Mouse (Mus musculus): Measurements from ENCODE around the gene St6galnac3. TPM values are rescaled to one million over a fixed set of nuclear protein-coding genes. Genes with fewer than 3 reads are reported as not detected.

The St6galnac3 gene
- polyA plus RNA-seq, 1 experiment from 2014 or later: 0.07 TPM

DNA sequence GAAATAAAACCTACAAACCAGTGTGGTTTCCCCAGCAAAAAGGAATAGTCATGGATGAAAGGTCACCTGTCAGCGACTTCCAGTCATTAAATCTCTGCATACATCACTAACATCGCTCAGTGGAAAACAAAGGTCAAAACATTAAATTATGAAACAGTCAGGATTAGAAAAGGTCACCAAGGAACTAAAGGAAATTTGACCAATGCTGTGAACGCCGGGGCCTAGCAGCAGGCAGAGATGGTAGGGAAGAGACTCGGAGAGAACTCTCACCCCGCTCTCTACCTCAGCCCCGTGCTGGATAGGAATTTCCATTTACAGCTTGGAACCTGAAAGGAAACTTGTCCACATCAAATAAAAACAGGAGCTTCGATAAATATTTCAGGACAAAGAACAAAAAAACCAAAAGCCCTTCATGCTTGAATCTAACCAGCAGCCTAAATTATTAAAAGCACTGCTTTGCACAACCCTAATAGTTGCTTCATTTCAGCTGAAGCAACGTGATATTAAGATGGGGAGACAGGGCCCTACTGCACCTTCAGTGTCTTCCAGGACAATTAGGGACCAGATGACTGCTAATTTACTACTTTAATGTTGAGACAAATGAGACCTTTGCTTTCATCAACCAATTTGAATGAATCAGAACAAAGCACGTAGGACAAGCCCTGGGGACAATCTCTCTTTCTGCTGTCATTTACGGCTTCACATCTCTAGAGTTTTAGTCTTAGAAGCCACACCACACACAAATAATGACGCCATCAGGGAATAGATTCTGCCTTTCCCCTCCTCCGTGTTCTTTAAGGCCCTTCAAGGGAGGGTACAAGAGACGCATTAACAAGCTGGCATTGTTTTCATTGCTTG is 303.7 kb downstream of the St6galnac3 start:
- Histone ChIP-seq H3K79me2 (ENCODE audit: inconsistent target) (no peaks in the 10 kb centered on the region), H3K36me3 (ENCODE audit: inconsistent target) (no peaks in the 10 kb centered on the region), H3K4me3 (ENCODE audit: inconsistent target) (no peak overlapping the region), H3K27ac (no peak overlapping the region)
- WGBS (ENCODE audit: missing documents): 93% methylated on average over 14 of the region's 14 CpGs

DNA sequence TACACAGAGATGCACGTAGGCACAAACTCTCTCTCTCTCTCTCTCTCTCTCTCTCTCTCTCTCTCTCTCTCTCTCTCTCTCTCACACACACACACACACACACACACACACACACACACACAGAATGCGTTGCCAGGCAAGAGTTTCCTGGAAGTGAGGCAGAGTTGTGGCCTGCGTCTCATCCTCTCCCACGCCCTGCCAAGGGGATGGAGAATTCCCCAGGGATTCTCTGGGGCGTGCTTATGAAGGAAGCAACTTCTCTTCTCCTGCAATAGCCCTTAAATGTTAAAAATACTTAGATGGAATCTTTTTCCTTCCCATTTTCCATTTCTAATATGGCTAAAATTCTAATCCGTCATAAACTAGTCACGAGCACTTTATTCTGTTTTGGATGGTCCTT is 305.6 kb downstream of the St6galnac3 start:
- no peak overlapping the region for H3K4me3 ChIP-seq (ENCODE audit: inconsistent target)
- no peaks in the 10 kb centered on the region for H3K36me3 ChIP-seq (ENCODE audit: inconsistent target)
- WGBS (ENCODE audit: missing documents): 87% methylated on average over 5 of the region's 7 CpGs
- H3K27ac ChIP-seq: no peak overlapping the region
- H3K79me2 ChIP-seq (ENCODE audit: inconsistent target): no peaks in the 10 kb centered on the region

DNA sequence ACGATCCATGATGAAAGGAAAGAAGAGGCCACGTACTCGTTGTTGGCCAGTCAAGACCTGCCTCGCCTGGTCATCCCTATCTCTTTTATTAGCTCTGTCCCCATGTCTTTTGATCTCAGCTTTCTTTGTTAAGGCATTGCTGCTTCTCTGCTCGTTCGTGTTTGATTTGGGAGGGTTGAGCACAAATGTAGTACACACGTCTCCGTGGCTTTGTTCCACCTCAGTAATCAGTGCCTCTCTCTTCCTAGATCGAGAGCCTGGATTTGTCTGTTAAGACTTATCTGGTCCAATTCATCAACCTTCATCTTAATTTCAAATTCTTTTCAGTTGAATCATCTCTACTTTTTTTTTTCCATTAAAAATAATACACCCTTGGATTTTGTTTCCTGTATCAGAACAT is 308.0 kb downstream of the St6galnac3 start:
- 88% methylated on average over 8 of the region's 9 CpGs for WGBS (ENCODE audit: missing documents)
- Histone ChIP-seq H3K36me3 (ENCODE audit: inconsistent target) (no peaks in the 10 kb centered on the region), H3K27ac (no peak overlapping the region), H3K79me2 (ENCODE audit: inconsistent target) (no peaks in the 10 kb centered on the region), H3K4me3 (ENCODE audit: inconsistent target) (no peak overlapping the region)

DNA sequence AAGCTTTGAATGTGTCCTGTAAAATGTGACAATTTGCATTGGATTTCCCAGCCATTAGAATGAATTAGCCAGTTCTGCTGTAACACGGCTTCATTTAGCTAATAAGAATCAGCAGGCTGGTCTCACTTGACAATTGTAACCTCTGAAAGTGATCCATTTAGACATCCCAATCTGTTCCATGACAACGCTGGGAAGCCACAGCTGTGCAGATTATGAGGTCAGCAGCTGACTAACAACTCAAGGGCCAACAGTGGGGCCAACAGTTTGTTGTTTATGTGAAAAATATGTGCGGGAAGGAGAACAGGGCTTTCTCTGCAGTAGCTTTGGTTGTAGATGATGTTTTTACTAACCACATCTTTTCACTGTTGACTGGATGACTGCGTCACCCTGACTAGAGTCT is 308.6 kb downstream of the St6galnac3 start:
- no peak overlapping the region for H3K27ac ChIP-seq
- H3K4me3 ChIP-seq (ENCODE audit: inconsistent target): no peak overlapping the region
- 91% methylated on average over 4 of the region's 4 CpGs for WGBS (ENCODE audit: missing documents)
- H3K36me3 ChIP-seq (ENCODE audit: inconsistent target): no peaks in the 10 kb centered on the region
- H3K79me2 ChIP-seq (ENCODE audit: inconsistent target): no peaks in the 10 kb centered on the region

DNA sequence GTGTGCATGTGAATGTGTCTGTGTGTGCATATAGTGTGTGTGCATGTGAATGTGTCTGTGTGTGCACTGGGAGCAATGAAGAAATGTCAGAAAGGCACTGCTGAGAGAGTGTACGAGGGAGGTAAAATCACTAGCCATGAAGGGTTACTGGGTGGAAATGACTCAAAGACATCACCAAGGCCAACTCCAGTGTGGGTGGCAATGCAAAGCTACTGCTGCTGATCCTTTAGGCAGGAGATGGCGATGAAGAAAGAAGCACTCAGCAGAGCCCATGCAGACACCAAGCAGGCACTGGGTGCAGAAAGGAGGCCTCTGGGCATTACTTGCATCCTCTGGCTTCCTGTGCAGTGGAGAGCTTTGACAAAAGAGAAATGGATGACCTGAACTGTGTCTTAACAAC is 310.8 kb downstream of the St6galnac3 start:
- 81% methylated on average over 2 of the region's 2 CpGs for WGBS (ENCODE audit: missing documents)
- H3K4me3 ChIP-seq (ENCODE audit: inconsistent target): no peak overlapping the region
- no peak overlapping the region for H3K27ac ChIP-seq
- no peaks in the 10 kb centered on the region for H3K79me2 ChIP-seq (ENCODE audit: inconsistent target)
- H3K36me3 ChIP-seq (ENCODE audit: inconsistent target): no peaks in the 10 kb centered on the region

- H3K79me2 ChIP-seq (ENCODE audit: inconsistent target): no peaks in the 10 kb centered on the region
- no peak overlapping the region for H3K27ac ChIP-seq
- WGBS (ENCODE audit: missing documents): 96% methylated on average over 9 of the region's 9 CpGs
- H3K36me3 ChIP-seq (ENCODE audit: inconsistent target): no peaks in the 10 kb centered on the region
- no peak overlapping the region for H3K4me3 ChIP-seq (ENCODE audit: inconsistent target)
These were observed 315.7 kb downstream of the St6galnac3 start for GRCm38 (mm10) chr3:153409286-153409685.

DNA sequence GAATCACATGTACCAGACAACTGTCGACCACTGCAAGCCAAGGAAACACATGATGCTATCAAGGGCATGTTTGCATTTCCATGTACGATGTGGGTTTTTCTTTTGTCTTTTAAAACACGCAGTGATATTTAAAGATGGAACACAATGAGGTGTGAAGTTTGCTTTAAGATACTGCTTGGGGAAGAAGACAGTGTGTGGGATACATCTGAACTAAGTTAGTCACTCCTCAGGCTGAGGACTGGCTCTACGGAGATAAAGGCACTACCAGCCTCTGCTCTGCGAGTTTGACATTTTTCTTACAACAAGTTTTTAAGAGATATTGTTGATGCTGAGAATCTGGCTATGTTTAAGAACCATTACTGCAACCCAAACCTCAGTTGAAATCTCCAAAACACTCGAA is 316.6 kb downstream of the St6galnac3 start:
- WGBS (ENCODE audit: missing documents): 98% methylated on average over 6 of the region's 6 CpGs
- Histone ChIP-seq H3K27ac (no peak overlapping the region), H3K4me3 (ENCODE audit: inconsistent target) (no peak overlapping the region), H3K79me2 (ENCODE audit: inconsistent target) (no peaks in the 10 kb centered on the region), H3K36me3 (ENCODE audit: inconsistent target) (no peaks in the 10 kb centered on the region)

GRCm38 (mm10) chr3:153407698-153408097 is 317.3 kb downstream of the St6galnac3 start:
- H3K36me3 ChIP-seq (ENCODE audit: inconsistent target): no peaks in the 10 kb centered on the region
- no peaks in the 10 kb centered on the region for H3K79me2 ChIP-seq (ENCODE audit: inconsistent target)
- no peak overlapping the region for H3K27ac ChIP-seq
- 87% methylated on average over 6 of the region's 6 CpGs for WGBS (ENCODE audit: missing documents)
- no peak overlapping the region for H3K4me3 ChIP-seq (ENCODE audit: inconsistent target)

- no peak overlapping the region for H3K27ac ChIP-seq
- H3K4me3 ChIP-seq (ENCODE audit: inconsistent target): no peak overlapping the region
- H3K79me2 ChIP-seq (ENCODE audit: inconsistent target): no peaks in the 10 kb centered on the region
- no peaks in the 10 kb centered on the region for H3K36me3 ChIP-seq (ENCODE audit: inconsistent target)
- WGBS (ENCODE audit: missing documents): 89% methylated on average over 1 of the region's 1 CpGs
These were observed 318.1 kb downstream of the St6galnac3 start for GRCm38 (mm10) chr3:153406858-153407257.

GRCm38 (mm10) chr3:153406220-153406619 is 318.8 kb downstream of the St6galnac3 start:
- H3K79me2 ChIP-seq (ENCODE audit: inconsistent target): no peaks in the 10 kb centered on the region
- no peak overlapping the region for H3K4me3 ChIP-seq (ENCODE audit: inconsistent target)
- H3K27ac ChIP-seq: no peak overlapping the region
- H3K36me3 ChIP-seq (ENCODE audit: inconsistent target): no peaks in the 10 kb centered on the region
- 0% methylated on average over 4 of the region's 4 CpGs for WGBS (ENCODE audit: missing documents)

GRCm38 (mm10) chr3:153405643-153406042 is 319.3 kb downstream of the St6galnac3 start:
- Histone ChIP-seq H3K27ac (no peak overlapping the region), H3K79me2 (ENCODE audit: inconsistent target) (no peaks in the 10 kb centered on the region), H3K4me3 (ENCODE audit: inconsistent target) (no peak overlapping the region), H3K36me3 (ENCODE audit: inconsistent target) (no peaks in the 10 kb centered on the region)
- WGBS (ENCODE audit: missing documents): 97% methylated on average over 10 of the region's 10 CpGs

GRCm38 (mm10) chr3:153400259-153400658 is 324.7 kb downstream of the St6galnac3 start:
- Histone ChIP-seq H3K4me3 (ENCODE audit: inconsistent target) (no peak overlapping the region), H3K36me3 (ENCODE audit: inconsistent target) (no peaks in the 10 kb centered on the region), H3K27ac (no peak overlapping the region), H3K79me2 (ENCODE audit: inconsistent target) (no peaks in the 10 kb centered on the region)
- 97% methylated on average over 3 of the region's 3 CpGs for WGBS (ENCODE audit: missing documents)

- no peaks in the 10 kb centered on the region for H3K79me2 ChIP-seq (ENCODE audit: inconsistent target)
- 88% methylated on average over 6 of the region's 6 CpGs for WGBS (ENCODE audit: missing documents)
These were observed 325.4 kb downstream of the St6galnac3 start for GRCm38 (mm10) chr3:153399574-153399973.

DNA sequence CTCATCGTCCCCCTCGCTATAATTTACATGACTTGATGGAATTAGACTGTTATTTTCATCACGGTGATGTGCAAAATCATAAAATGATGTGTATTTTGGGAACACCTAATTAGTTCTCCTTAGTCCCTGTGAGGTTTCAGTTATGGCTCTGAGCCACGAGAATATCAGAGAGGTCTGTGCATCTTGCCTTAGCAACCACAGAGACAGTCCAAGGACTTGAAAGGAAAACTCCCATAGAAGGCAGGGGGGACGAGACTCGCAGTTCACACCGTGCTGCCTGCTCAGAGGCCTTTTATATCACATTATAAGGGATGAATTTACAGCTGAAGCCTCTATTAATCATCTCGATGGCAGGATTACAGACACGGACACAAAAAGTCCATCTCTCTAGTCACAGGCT is 327.2 kb downstream of the St6galnac3 start:
- 89% methylated on average over 9 of the region's 9 CpGs for WGBS (ENCODE audit: missing documents)
- H3K79me2 ChIP-seq (ENCODE audit: inconsistent target): no peaks in the 10 kb centered on the region
- no peaks in the 10 kb centered on the region for H3K36me3 ChIP-seq (ENCODE audit: inconsistent target)
- H3K4me3 ChIP-seq (ENCODE audit: inconsistent target): no peak overlapping the region
- H3K27ac ChIP-seq: no peak overlapping the region

More at GRCm38 (mm10) chr3:153399574-153399973, 325.4 kb downstream of the St6galnac3 start:
- H3K4me3 ChIP-seq (ENCODE audit: inconsistent target): no peak overlapping the region
- H3K27ac ChIP-seq: no peak overlapping the region
- no peaks in the 10 kb centered on the region for H3K36me3 ChIP-seq (ENCODE audit: inconsistent target)

DNA sequence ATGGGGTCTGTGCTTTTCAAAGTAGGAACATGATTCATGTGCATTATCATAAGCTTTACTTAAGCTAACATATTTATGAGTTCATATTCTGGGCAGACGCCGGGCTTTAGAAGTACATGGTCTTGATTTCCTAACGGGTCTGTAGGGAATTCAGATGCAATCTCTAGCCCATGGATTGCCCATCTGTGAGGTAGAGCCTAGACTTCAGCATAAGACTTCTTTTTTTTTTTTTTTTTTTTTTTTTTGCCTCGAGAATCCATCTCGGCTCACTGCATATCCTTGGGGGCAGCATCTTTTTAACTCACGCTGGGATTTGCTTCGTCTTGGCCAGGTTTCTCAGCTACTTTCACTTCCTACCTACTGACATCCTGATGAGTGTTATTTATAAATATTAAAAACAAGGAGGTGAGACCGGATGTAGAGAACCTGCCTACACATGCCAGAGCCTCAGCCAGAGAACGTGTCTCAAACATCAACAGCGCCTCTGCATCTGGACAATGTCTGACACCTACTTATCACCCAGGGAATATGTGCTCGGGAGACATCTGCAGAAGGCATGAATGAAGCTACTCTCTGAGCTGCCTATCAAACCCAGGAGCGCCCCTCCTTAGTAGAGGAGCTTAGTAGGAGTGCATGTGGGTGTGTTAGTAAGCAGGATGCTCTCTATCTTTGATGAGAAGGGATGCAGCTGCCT is 328.5 kb downstream of the St6galnac3 start:
- Histone ChIP-seq H3K36me3 (ENCODE audit: inconsistent target) (no peaks in the 10 kb centered on the region), H3K79me2 (ENCODE audit: inconsistent target) (no peaks in the 10 kb centered on the region), H3K27ac (no peak overlapping the region), H3K4me3 (ENCODE audit: inconsistent target) (no peak overlapping the region)
- 92% methylated on average over 12 of the region's 12 CpGs for WGBS (ENCODE audit: missing documents)

Measured in macrophage (primary cell).